Mouse (Mus musculus) hematopoietic stem cell, adult 5-6 weeks (primary cell): ENCODE measurements around the gene Pnpla8. TPM values are rescaled to one million over a fixed set of nuclear protein-coding genes. Genes with fewer than 3 reads are reported as not detected.
"Not testable (repeated sequence)": the region's sequence is repeated elsewhere in the genome, so short reads cannot be mapped to it uniquely, and the experiment has no call there.

Experiments
- ATAC-seq, 2 experiments: fragments of 125-278 bp in 1 of 2; replicated peaks in 1 of 2; 2 replicates each; pipeline ENCODE4 v1.8.0; 2016 to 2017; ENCODE audit warnings: inconsistent platforms in 2 of 2, mild to moderate bottlenecking in 2 of 2, moderate number of reproducible peaks in 2 of 2, low read depth in 1 of 2, moderate TSS enrichment in 1 of 2; ENCODE audit not compliant: low FRiP score in 2 of 2, poor library complexity in 2 of 2, severe bottlenecking in 2 of 2, insufficient read depth in 1 of 2, low TSS enrichment in 1 of 2
- total RNA-seq: library from RNA; stranded (forward); fragments of 172-1452, 232-1000 nt; gene quantifications from 2 replicates; pipeline ENCODE4 v1.2.3, GENCODE M21; 2017

Gene Pnpla8
- total RNA-seq, result 63.5 and 66.1 TPM in 2 replicates

DNA sequence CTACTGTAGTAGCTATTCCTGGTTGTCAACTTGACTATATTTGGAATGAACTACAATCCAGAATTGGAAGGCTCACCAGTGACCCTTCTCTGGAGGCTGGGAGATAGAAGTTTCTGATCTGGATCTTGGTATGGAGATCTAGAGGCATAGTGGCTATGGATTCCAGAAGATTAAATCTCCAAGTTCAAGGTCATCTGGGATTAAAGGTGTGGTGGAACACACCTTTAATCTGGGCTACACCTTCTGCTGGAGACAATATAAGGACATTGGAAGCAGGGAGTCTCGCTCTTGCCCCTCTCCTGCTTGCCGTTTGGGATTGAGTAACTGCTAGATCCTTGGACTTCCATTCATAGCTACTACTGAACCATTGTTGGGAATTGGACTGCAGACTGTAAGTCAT, at the start of gene Pnpla8:
TSS of gene Pnpla8 (plus strand) at position 301 of the 400 bp plus-strand sequence.
- ATAC-seq, result not testable (repeated sequence)

DNA sequence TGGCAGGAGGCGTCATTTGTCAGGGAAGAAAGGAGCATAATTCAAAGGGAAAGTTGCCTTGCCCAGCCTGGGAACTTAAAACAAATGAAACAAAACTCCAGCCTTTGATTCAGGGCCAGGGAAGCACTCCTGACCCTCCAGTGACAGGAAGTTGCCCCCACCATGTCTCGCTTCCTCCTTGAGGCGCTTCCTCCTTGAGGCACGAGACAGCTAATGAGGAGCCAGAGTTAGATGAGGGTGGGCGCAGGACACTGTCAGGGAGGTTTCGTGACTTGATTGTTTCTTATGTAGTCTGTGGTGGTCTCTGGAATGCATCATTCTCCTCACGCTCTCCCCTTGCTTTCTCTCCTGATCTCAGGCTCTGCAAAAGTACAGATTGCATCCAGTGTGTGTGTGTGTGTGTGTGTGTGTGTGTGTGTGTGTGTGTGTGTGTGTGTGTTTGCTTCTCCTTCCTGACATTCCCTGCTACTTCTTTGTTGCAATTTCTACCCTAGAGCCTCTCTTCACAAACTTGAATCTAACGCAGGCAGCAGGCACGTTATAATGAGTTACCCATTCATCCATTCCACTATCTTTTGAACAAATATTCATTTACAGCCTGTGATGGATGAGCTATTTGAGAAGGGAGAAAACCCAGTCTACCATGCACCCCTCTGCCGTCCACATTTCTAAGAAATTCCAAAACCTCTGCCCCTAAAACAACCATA, 44.7 kb upstream of the Pnpla8 start:
- peak; percentile 81 for ATAC-seq

DNA sequence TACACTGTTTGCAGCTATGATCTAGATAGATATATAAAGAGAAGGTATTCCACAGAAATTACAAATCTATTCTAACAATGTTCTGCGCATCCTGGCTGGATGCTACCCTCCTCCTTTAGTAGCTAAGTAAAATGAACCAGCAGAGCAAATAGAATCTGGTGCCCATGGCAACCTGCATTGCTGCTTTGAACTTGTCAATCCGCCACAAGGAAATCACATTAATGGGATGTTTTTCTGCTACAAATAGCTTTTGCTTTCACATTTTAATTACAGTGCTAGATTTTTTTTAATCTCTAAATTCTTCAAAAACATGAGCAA, 44.2 kb upstream of the Pnpla8 start:
- no peak for ATAC-seq

DNA sequence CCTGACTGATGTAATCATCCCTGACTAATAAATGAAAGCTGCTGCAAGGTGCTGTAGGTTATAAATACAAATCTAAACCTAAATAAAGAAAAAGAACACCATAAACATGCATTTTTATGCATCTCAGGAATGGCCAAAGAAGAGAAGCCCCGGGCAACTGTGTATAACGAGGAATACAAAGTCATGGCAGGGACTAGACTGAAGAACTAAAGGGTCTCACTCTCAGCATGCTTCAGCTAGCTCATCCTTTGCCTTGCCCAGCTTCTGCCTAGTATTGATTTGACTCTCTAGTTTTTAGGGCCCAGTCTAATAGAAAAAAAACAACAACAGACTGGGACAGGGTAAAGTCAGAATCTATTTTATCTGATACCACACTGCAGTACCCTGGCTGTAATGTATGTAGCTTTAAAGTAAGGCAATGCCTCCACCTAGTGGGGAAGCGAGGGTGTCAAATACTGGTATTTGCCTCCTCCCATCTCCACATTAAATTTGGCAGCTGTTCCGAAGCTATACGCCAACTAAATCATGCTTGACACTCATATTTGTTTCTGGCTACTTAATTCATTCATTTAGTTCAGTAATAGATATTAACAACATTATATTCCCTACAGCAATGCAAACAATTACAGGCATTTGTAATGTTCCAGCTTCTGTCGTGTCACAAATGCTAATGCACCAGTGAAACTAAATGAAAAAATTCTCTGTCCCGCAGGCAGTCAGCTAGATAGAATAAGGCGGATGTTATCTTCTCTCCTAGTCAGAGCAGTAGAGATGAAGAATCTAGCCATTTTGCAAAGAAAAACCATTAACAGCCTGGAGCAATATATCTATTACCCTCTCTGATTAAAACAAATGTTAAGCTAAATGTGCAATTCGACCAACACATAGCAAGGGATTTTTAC, 39.8 kb upstream of the Pnpla8 start:
- peak; percentile 94 to 98 for ATAC-seq

DNA sequence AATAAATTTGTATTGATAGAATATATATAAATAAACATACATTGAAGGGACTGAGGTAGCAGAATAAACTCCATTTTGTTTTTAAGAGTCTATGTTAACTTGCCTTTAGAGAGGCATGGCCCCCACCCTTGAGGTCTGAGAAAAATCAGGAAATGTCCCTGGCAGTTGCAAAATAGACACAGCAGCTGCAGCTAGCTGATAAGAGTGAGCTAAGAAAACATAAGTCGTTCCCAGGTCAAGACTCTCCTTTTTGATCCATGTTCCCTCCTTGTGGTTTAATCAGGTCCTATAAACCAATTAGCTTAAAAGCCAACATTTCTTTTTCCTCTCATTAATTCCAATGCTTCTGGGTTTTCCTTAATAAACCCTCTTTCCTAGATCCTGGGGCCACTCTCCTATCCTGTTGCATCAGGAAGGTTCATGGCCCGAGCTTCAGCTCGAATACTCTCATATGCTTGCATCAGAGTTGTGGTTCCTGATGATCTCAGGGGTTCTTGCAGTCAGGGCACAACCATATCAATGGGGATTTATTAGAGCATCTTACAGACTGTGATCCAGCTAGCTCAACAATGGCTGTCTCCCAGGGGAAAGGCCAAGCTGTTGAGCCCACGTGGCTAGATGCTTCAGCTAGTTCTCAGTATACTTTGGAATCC, 23.2 kb upstream of the Pnpla8 start:
- ATAC-seq, result peak; percentile 82 to 83

DNA sequence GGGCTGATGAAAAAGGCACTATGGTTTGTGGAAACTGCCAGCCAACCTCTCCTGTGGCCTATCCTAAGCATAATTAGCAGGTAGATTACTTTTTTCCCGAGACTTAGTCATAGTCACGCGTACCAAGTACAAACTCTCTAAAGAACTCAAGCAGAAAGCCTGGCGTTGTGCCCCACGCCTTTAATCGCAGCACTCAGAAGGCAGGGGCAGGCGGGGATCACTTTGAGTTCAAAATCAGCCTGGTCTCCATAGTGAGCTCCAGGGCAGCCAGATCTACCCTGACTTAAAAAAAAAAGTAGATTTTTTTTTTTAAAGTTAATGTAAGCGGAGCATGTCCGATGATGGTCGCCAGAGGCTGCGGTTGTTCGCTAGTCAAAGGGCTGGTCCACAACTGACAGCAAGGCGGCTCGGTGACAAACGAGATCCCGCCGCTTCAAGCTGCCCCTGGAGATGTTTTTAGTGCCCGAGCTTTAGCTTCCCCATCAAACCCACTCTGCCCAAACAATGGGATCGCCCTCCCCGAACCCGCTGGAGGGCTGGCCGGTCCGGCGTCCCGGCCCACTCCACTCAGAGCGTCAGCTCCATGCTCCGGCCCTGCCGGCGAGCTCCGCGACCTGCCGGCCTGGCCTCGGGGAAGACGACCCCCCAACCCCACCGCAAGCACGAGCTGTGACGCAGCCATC, 11.9 kb upstream of the Pnpla8 start:
- ATAC-seq, result peak; percentile 3; a peak in 3 of 4 replicates

DNA sequence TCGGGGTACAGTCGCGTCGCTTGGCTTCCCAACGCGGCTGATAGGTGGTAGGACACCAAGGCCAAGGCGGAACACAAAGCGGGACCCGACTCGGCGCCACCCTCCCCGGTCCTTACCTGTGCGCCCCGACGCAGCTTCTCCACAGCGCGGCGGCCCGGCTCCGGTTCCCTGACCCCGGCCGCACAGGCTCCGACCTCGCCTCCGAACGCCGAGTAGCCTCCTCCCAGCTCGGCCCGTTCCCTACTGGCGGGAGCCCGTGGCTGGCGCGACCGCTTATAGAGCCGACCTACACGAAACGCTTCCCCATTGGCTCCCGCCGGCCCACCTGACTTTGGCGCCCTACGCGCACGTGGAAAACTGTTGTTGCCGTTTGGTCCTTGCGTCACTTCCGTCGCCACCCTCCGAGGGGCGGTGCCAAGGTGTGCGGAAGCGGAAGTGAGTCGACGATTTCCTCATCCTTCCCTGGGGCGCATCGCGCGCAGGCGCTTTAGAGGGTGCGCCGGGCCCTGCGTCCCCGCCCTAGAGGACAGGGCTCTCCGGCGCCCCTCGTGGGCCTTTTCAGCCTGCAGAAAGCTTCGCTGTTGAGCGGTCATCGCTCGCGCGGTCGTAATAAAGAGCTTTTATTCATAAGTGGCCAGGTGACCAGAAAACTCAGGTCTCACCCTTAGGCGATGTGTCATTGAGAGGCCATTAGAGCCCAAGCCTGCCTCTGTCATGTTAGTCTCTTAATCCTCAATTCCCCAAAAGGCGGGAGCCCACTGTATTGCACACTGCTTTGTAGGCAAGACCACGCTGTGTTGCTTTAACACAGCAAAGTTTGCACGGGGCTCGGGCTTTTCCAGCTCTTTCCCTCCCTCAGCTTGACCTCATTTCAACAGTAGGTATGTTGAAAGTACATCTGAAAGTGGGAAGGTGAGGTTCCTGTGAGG, 11.1 kb upstream of the Pnpla8 start, which contains the start of gene Dnajb9:
TSS of gene Dnajb9 (minus strand) at position 503 of the 929 bp plus-strand sequence.
- peak; percentile 95 to 96 for ATAC-seq

DNA sequence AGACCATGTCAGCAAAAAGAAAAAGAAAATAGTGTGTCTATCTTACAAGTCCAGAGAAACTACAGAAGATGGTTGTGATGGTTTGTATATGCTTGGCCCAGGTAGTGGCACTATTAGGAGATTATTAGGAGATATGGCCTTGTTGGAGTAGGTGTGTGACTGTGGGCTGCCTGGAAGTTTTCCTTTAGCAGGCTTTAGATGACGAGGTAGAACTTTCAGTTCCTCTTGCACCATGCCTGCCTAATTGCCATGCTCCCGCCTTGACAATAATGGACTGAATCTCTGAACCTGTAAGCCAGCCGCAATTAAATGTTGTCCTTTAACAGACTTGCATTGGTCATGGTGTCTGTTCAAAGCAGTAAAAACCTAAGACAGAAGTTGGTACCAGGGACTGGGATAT, 9.6 kb upstream of the Pnpla8 start:
- ATAC-seq, result no peak

DNA sequence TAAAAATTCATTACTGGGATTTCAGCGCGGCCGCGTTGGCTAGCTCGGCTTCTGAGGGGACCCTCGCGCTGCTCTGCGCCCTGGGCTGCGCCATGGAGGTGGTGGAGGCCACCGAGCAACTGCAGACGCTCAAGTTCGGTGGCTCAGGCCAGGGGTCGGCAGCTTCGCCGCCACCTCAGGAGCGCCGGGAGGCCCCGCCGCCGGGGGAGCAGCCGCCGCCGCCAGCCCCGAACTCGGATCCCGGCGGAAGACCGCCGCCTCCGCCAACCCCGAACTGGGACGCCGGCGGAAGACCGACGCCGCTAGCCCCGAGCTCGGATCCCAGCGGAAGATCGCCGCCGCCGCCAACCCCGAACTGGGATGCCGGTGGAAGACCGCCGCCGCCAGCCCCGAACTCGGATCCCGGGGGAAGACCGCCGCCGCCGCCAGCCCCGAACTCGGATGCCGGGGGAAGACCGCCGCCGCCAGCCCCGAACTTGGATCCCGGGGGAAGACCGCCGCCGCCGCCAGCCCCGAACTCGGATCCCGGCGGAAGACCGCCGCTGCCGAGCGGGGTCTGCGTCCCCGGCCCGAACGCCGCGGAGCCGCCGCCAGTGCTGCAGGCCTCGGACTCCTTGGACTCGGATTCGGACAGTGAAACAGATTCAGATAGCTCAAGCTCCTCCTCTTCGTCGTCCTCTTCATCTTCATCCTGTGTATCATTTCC, 634 bp downstream of the Pnpla8 start:
- peak in 1 of 2 experiments; percentile 56; a peak in 1 of 4 replicates for ATAC-seq

DNA sequence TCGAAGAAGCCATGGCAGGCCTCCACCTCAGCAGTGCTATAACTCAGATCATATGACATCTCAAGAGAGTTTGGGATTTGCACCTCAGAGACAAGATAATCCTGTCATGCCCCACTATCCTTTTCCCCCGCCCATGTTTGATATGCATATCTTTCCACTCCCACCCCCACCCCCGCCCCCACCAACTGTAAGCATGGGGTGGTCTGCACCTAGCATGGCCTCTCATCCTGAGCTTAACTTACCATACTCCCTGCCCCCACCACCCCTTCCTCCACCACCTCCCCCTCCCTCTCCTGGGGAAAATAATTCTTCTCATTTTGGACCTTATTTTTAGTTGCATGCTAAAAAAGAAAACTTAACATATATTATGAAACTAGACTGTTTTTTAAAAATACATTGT, 1.9 kb downstream of the Pnpla8 start:
- no peak for ATAC-seq

DNA sequence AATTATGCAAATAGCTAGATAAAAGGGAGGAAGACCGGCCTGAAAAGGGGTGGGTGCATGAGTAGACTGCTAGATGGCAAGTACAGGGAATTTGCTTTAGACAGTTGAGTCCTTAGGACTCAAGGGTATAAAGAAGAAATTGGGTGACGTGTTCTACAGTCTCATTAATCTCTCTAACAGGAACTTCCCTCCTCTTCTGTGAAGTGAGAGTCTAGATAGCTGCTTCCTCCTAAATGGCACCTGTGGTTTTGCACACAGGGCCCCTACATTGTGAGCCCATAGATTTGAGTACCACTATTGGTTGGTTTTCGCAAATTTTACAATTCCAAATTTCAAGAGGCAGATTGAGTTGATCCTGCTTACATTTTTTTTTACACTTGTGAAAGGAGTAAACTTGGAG, 3.5 kb downstream of the Pnpla8 start:
- peak; percentile 75 to 85 for ATAC-seq

DNA sequence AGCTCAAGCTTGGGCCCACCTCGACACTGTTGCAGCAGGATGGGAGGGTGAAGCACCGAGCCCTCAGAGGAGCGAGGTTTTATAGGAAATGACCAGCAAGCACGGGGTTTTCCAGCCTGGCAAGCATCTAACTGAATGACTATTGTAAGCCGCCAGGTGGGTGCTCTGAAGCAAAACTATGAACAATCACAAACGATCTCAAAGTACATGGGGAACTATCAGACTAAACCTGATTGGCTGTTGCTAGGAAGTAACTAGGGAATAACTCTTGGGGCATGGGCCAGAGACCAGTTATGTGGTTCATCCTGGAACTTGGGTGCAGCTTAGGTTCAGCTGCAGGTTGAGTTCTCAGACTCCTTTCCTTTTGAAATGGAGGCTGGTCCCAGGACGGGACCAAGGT, 19.9 kb downstream of the Pnpla8 start:
- no peak for ATAC-seq

DNA sequence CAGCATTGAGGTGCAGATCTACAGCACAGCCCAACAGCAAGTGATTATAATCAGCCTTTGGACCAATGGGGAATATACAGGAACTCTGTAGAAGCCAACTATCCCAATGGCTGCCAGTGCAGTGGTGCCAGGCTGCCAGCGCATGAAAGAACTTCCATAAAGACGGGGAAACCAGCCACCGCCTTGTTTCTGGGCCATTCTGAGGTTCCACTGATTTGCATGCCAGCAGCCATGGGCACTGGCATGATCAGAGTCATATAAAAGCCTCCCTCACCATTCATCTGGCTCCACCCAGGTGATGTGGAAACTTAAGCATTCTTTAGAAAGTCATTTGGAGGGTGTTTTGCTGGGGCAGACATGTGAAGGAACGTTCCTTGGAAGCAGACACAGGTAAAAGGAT, 21.2 kb downstream of the Pnpla8 start:
- no peak for ATAC-seq

DNA sequence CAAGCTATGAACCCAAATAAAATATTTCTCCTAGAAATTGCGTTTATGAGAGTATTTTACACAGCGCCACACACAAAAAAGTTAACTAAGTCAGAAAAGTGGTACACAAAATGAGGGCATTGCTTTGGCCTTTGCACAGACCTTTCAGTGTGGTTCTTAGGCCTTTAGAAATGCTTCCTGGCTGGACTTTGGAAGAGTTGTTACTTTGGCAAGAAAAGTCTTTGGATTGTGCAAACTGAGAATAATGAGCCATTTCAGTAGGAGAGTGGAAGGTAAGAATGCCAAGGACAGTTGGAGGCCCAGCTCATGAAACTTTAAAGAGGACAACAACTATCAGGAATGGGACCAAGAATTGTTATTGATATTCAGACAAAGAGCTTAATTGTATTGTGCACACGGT, 24.6 kb downstream of the Pnpla8 start:
- ATAC-seq, result no peak

DNA sequence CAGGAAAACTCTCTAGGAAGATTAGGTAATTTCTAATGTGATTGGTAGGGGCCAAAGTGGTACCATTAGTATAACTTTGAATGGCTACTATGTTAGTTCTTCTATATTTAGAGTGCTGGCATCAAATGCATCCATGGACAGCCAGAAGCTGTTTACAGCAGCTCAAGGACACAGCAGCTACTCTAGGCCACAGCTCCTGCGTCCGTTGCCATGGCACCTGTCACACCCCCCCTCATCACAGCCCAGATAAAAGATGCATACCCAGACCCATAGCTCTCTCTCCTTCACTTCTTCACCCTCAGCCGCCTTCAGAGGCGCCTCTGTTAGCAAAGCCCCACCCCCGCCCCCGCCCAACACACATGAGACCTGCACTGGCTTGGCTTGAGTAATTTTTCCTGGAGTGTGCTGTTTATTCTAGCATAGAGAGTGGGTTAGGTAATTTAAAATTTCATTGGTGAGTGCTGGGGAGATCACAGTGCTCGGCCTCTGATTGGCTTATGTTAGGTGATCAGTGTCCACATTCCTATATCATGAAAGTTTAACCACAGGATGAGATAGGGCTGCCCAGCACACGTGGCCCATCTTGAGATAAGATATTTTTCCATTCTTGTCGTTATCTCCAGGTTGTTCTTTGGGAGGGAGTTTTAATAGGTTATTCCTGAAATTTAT, 27.3 kb downstream of the Pnpla8 start:
- ATAC-seq, result no peak

DNA sequence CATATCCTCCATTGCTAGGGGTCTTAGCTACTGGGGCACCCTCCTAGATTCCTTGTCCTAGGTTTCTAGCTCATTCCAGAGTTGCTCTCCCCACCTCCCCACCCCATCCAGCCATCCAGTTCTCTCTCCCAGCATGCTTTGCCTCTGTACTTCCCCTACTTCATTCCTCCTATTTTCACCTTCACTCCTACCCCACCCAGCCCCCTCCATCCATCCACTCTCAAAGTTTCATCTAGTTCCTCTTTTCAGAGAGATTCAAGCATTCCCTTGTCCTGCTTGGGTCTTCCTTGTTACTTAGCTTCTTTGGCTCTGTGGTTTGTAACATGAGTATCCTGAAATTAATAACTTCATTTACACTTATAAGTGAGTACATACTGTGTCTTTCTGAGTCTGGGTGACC, 41.4 kb downstream of the Pnpla8 start:
- peak in 1 of 2 experiments; percentile 59; a peak in 2 of 4 replicates for ATAC-seq
